Mouse (Mus musculus): ENCODE data around the gene Sfxn2. TPM values are rescaled to one million over a fixed set of nuclear protein-coding genes. Genes with fewer than 3 reads are reported as not detected.

Sfxn2 gene
- total and polyA plus RNA-seq, 2 experiments from 2014 or later: 10.2 to 12.0 TPM

- Histone ChIP-seq H3K4me3 (ENCODE audit: low read length) (peak overlapping the region; percentile 82), H3K36me3 (ENCODE audit: insufficient read depth, low read length) (no peaks in the 10 kb centered on the region), H3K4me2 (ENCODE audit: low read depth, low read length) (peak overlapping the region; percentile 58), H3K9ac (replicated peaks; ENCODE audit: low read length) (peak overlapping the region; percentile 81), H3K27ac (peak overlapping the region; percentile 85), H3K27me3 (ENCODE audit: insufficient read depth, low read length) (no peaks in the 10 kb centered on the region), H3K9me3 (ENCODE audit: low read length) (no peaks in the 10 kb centered on the region), H3K4me1 (ENCODE audit: insufficient read depth, low read length) (peaks cover 15% of the 10 kb centered on the region)
- ATAC-seq (peak; percentile 33; the same call in 1 of the 2 replicates), DNase-seq (ENCODE audit: low spot score) (peak; percentile 39)
- no peak for TF ChIP-seq CTCF (IDR thresholded peaks at IDR 0.05; ENCODE audit: low read depth)
- under 1% methylated on average over 17 of the region's 17 CpGs for WGBS
Measured at GRCm38 (mm10) chr19:46572548-46572947, 617 bp upstream of the Sfxn2 start.

DNA sequence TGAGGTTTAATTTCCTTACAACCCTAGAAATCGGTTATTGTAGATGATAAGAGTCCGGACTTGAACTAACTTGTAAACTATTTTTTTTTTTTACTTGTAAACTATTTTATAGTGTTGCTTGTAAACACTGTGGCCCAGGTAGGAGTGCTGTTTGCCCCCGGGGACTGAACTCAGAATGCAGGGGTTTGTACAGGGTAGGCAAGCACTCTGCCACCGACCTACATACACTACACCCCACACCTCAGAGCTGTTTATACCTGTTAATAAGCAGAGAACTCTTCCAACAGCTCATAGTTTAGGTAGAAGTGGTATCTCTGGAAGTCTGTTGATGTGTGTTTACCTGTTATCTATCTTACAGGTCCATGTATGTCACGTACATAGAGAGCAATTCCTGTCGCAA, 825 bp downstream of the Sfxn2 start:
- DNase-seq (ENCODE audit: low spot score) (no peak), ATAC-seq (no peak)
- no peaks in the 10 kb centered on the region for H3K36me3 ChIP-seq (ENCODE audit: insufficient read depth, low read length)
- H3K4me2 ChIP-seq (ENCODE audit: low read depth, low read length): peak overlapping the region; percentile 58
- H3K9me3 ChIP-seq (ENCODE audit: low read length): no peaks in the 10 kb centered on the region
- H3K4me3 ChIP-seq (ENCODE audit: low read length): peak overlapping the region; percentile 82
- 41% methylated on average over 6 of the region's 6 CpGs for WGBS
- no peak for TF ChIP-seq CTCF (IDR thresholded peaks at IDR 0.05; ENCODE audit: low read depth)
- H3K9ac ChIP-seq (replicated peaks; ENCODE audit: low read length): peak overlapping the region; percentile 81
- peaks cover 15% of the 10 kb centered on the region for H3K4me1 ChIP-seq (ENCODE audit: insufficient read depth, low read length)
- 0 out of 2 replicates have a peak overlapping the region, but pooled peaks have one; percentile 79 for H3K27ac ChIP-seq
- H3K27me3 ChIP-seq (ENCODE audit: insufficient read depth, low read length): no peaks in the 10 kb centered on the region

DNA sequence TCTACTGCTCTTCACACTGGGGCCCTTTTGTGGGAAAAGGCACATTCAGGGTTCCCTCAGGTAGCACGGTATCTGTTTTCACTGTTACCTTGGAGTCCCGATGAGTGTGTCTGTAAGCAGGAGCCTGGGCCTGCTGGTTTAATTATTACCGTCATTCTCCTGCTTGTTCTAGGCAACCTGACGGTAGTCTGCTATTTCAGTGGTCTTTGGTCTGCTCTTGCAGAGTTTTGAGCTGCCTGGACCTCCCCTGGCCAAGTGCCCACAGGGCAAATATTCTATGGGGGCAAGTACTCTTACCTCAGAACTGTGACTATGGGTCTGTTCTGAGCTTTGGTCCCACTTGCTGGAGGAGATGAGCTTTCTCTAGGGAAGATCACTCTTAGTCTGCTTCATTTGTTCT, 2.0 kb downstream of the Sfxn2 start:
- H3K4me2 ChIP-seq (ENCODE audit: low read depth, low read length): no peak overlapping the region
- no peak for TF ChIP-seq CTCF (IDR thresholded peaks at IDR 0.05; ENCODE audit: low read depth)
- H3K4me3 ChIP-seq (ENCODE audit: low read length): no peak overlapping the region
- WGBS: 54% methylated on average over 4 of the region's 4 CpGs
- H3K36me3 ChIP-seq (ENCODE audit: insufficient read depth, low read length): no peaks in the 10 kb centered on the region
- peaks cover 15% of the 10 kb centered on the region for H3K4me1 ChIP-seq (ENCODE audit: insufficient read depth, low read length)
- no peak overlapping the region for H3K27ac ChIP-seq
- ATAC-seq (no peak), DNase-seq (ENCODE audit: low spot score) (no peak)
- H3K27me3 ChIP-seq (ENCODE audit: insufficient read depth, low read length): no peaks in the 10 kb centered on the region
- no peaks in the 10 kb centered on the region for H3K9me3 ChIP-seq (ENCODE audit: low read length)
- no peak overlapping the region for H3K9ac ChIP-seq (replicated peaks; ENCODE audit: low read length)

DNA sequence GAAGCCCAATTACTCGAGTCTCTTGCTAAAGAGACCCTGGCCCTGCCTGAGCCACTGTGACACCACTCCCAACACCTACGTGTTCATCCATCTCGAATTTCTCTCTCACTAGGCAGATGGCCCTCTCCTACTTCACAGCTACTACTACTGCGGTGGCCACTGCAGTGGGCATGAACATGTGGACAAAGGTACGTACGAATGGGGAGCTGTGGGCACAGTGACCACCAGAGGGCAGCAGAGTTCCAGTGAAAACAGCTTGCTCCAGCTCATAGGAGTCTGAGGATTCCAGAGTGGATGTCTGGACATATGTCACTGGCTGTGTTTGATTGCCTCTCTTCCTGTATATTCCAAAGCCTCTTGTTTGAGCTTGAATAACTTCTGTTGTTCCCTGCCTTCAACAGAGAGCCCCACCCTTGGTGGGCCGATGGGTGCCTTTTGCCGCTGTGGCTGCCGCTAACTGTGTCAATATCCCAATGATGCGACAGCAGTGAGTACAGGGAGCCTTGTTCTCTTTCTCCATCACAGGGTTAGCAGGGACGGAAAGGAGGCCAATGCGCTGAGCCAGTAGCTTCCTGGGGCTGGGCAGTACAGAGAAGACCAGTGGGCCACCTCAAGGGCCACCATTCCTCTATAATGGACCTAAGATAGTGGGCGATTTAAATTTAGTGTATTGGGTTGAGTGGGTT, 14.8 kb downstream of the Sfxn2 start:
- Histone ChIP-seq H3K9ac (replicated peaks; ENCODE audit: low read length) (no peak overlapping the region), H3K36me3 (ENCODE audit: insufficient read depth, low read length) (peaks cover 21% of the 10 kb centered on the region), H3K4me1 (ENCODE audit: insufficient read depth, low read length) (no peaks in the 10 kb centered on the region), H3K4me2 (ENCODE audit: low read depth, low read length) (no peak overlapping the region), H3K4me3 (ENCODE audit: low read length) (no peak overlapping the region), H3K9me3 (ENCODE audit: low read length) (no peaks in the 10 kb centered on the region), H3K27ac (peak overlapping the region; percentile 22; the same call in 1 of the 2 replicates), H3K27me3 (ENCODE audit: insufficient read depth, low read length) (no peaks in the 10 kb centered on the region)
- DNase-seq (ENCODE audit: low spot score) (peak; percentile 92), ATAC-seq (peak; percentile 81)
- 59% methylated on average over 13 of the region's 13 CpGs for WGBS
- TF ChIP-seq CTCF (IDR thresholded peaks at IDR 0.05; ENCODE audit: low read depth): peak; percentile 97

DNA sequence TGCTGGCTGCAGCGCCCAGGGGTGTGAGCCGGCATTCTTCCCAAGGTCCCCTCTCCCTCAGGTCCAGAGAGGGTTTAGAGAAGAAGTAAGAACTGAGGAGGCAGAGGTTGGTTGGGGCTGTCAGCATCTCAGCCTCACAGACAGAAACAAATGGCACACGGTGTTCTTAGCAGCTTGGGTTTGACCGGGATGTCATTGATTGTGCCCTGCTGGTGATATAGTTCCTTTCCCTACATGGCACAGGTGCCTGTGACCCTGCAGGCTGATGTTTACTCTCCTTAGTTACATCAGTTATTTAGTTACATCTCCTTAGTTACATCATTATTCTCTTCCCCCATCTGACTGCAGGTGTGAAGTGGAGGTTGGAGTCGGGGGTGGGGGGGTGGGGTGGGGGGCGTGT, 18.4 kb downstream of the Sfxn2 start:
- no peak overlapping the region for H3K27ac ChIP-seq
- H3K4me2 ChIP-seq (ENCODE audit: low read depth, low read length): no peak overlapping the region
- no peak overlapping the region for H3K4me3 ChIP-seq (ENCODE audit: low read length)
- 92% methylated on average over 6 of the region's 6 CpGs for WGBS
- no peaks in the 10 kb centered on the region for H3K27me3 ChIP-seq (ENCODE audit: insufficient read depth, low read length)
- H3K4me1 ChIP-seq (ENCODE audit: insufficient read depth, low read length): no peaks in the 10 kb centered on the region
- TF ChIP-seq CTCF (IDR thresholded peaks at IDR 0.05; ENCODE audit: low read depth): no peak
- no peaks in the 10 kb centered on the region for H3K9me3 ChIP-seq (ENCODE audit: low read length)
- H3K9ac ChIP-seq (replicated peaks; ENCODE audit: low read length): no peak overlapping the region
- ATAC-seq: no peak
- no peak for DNase-seq (ENCODE audit: low spot score)
- peaks cover 24% of the 10 kb centered on the region for H3K36me3 ChIP-seq (ENCODE audit: insufficient read depth, low read length)

DNA sequence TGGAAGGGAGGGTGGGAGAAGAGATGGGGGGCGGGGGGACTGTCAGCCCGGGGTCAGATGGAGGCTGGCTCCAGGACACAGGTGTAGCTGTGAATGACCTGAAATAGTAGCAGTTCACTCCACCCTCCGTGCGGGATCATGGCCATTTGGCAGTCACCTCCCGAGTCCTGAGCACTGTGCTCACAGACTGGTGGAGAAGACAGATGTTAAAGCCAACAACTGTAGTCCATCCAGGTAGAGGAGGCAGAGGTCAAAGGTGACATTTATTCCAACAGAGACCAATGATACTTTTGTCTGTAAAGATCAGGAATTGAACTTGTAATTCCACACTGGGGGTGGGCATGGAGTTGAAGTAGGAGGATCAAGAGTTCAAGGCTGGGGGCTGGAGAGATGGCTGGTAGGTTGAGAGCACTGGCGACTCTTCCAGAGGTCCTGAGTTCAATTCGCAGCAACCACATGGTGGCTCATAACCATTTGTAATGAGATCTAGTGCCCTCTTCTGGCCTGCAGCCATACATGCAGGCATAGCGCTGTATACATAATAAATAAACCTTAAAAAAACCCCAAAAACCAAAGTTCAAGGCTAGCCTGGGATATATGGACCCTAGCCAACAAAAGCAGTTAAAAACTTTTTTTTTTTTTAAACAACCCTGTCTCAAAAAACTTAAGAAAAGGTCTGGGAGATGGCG, 19.7 kb downstream of the Sfxn2 start:
- Histone ChIP-seq H3K9ac (replicated peaks; ENCODE audit: low read length) (no peak overlapping the region), H3K4me1 (ENCODE audit: insufficient read depth, low read length) (no peaks in the 10 kb centered on the region), H3K36me3 (ENCODE audit: insufficient read depth, low read length) (peaks cover 24% of the 10 kb centered on the region), H3K4me2 (ENCODE audit: low read depth, low read length) (no peak overlapping the region), H3K27ac (no peak overlapping the region), H3K9me3 (ENCODE audit: low read length) (no peaks in the 10 kb centered on the region), H3K27me3 (ENCODE audit: insufficient read depth, low read length) (no peaks in the 10 kb centered on the region), H3K4me3 (ENCODE audit: low read length) (no peak overlapping the region)
- no peak for ATAC-seq
- peak; percentile 25 for TF ChIP-seq CTCF (IDR thresholded peaks at IDR 0.05; ENCODE audit: low read depth)
- no peak for DNase-seq (ENCODE audit: low spot score)
- 96% methylated on average over 9 of the region's 9 CpGs for WGBS

DNA sequence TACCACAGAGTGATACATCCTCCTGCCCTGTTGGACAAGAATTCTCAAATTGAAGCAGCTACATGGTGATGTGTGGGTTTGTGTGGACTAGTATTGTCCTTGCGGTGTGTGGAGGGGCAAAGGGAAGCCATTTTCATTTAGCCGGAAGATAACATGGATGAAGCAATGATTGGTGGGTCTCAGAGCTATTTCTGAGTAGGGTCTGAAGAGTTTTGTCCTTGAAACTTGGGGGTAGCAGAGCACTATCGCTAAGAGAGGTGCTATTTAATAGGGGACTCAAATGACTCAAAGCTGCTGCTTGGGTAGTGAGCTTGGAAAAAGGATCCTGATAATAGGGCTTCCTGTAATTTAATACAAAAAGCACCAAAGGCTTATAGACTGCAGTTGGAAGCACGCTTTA, 25.0 kb downstream of the Sfxn2 start:
- no peak for TF ChIP-seq CTCF (IDR thresholded peaks at IDR 0.05; ENCODE audit: low read depth)
- Histone ChIP-seq H3K9me3 (ENCODE audit: low read length) (no peaks in the 10 kb centered on the region), H3K27ac (no peak overlapping the region), H3K4me1 (ENCODE audit: insufficient read depth, low read length) (peaks cover 7% of the 10 kb centered on the region), H3K4me2 (ENCODE audit: low read depth, low read length) (peak overlapping the region; percentile 37; the same call in 1 of the 2 replicates), H3K9ac (replicated peaks; ENCODE audit: low read length) (no peak overlapping the region), H3K27me3 (ENCODE audit: insufficient read depth, low read length) (no peaks in the 10 kb centered on the region), H3K4me3 (ENCODE audit: low read length) (no peak overlapping the region), H3K36me3 (ENCODE audit: insufficient read depth, low read length) (peaks cover 6% of the 10 kb centered on the region; the same call in 1 of the 2 replicates)
- no peak for ATAC-seq
- 77% methylated on average over 4 of the region's 4 CpGs for WGBS
- no peak for DNase-seq (ENCODE audit: low spot score)

All from hindbrain, postnatal 0 days (tissue).